Mouse (Mus musculus) stomach, postnatal 0 days (tissue): ENCODE measurements around the gene 1700003F12Rik.

Source experiments
- CTCF ChIP-seq: IDR thresholded peaks from 2 replicates; pipeline ENCODE4 v1.5.1; 2016; ENCODE audit warnings: antibody characterized with exemption, low read depth, mild to moderate bottlenecking, moderate library complexity
- EP300 ChIP-seq: optimal IDR thresholded peaks from 2 replicates; pipeline ENCODE3; 2016; ENCODE audit warnings: antibody characterized with exemption

DNA sequence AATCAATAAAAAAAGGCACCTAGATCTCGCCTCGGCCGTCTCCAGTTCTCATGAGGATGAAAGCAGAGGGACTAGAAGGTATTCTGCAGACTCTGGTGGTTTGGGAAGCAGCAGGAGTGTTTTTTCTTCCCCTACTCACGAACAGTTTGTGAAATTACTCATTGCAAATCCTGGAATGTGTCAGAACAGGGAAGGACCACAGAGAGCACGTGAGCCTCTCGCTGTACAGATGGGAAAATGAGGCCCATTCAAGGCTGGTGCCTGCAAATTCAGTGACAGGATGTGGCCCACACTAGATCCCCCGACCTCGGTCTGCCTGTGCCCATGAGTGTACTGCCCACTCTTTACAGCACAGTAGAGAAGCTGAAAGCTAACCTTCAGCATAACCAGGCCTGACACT is 25.1 kb downstream of the 1700003F12Rik start:
- TF ChIP-seq EP300 (no peak), CTCF (no peak)
